Mouse (Mus musculus) megakaryocyte progenitor cell, adult 5-6 weeks (primary cell): ENCODE data around the gene Tlr12. TPM values are rescaled to one million over a fixed set of nuclear protein-coding genes. Genes with fewer than 3 reads are reported as not detected.

Experiments
- total RNA-seq, 2 experiments: library from RNA; stranded (forward) in 1 of 2; stranded (reverse) in 1 of 2; fragments of 157-497, 149-512 nt in 1 of 2; fragments of 200-1000 nt in 1 of 2; gene quantifications; 2 replicates each; pipeline versions ENCODE4 v1.2.3 to v1.2.4; 2015 to 2017

Tlr12 gene
- total RNA-seq, 2 experiments from 2014 or later: 0.15 to 1.2 TPM

Other genes with a start within 250 kb of the Tlr12 start
- gene Zscan20, start 8.5 kb downstream of the Tlr12 start, total RNA-seq (2015): 1.8 and 2.2 TPM in 2 replicates
- gene Zscan20, start 8.5 kb downstream of the Tlr12 start, total RNA-seq (2017): 3.2 and 4.9 TPM in 2 replicates
- 28.0 and 35.0 TPM in 2 replicates for gene Phc2, start 36.1 kb upstream of the Tlr12 start, total RNA-seq (2015)
- 13.9 and 21.2 TPM in 2 replicates for gene Phc2, start 36.1 kb upstream of the Tlr12 start, total RNA-seq (2017)
- not detected in 2 replicates for gene A3galt2, start 136.7 kb upstream of the Tlr12 start, total RNA-seq (2015)
- not detected in 2 replicates for gene A3galt2, start 136.7 kb upstream of the Tlr12 start, total RNA-seq (2017)
- 20.5 and 22.2 TPM in 2 replicates for gene Zfp362, start 187.4 kb upstream of the Tlr12 start, total RNA-seq (2015)
- gene Zfp362, start 187.4 kb upstream of the Tlr12 start, total RNA-seq (2017): 4.7 and 5.7 TPM in 2 replicates